Mouse (Mus musculus) brain, embryonic 14.5 days (tissue): ENCODE results near the gene Prss35.

Experiments
- CTCF ChIP-seq: fragments of 200-500 bp; IDR thresholded peaks from 2 replicates; pipeline ENCODE4 v1.5.1; 2012; ENCODE audit warnings: inconsistent platforms, mild to moderate bottlenecking, moderate library complexity, borderline replicate concordance; ENCODE audit not compliant: insufficient read depth, insufficient read length; ENCODE audit errors: extremely low read depth
- POLR2A ChIP-seq: fragments of 200-500 bp; IDR thresholded peaks from 2 replicates; pipeline ENCODE4 v1.6.1; 2012; ENCODE audit warnings: mild to moderate bottlenecking, inconsistent platforms, borderline replicate concordance; ENCODE audit not compliant: poor library complexity, insufficient read depth, insufficient read length, severe bottlenecking; ENCODE audit errors: extremely low read depth

GRCm38 (mm10) chr9:86725066-86725465 is 18.4 kb upstream of the Prss35 start:
- TF ChIP-seq CTCF, result no peak
- no peak for TF ChIP-seq POLR2A
